In genomic region chr10:79695231-79696128, GRCm38 (mm10) we compare ENCODE assay signal across 8 mouse cellular contexts. TPM values are rescaled to one million over a fixed set of nuclear protein-coding genes. Genes with fewer than 3 reads are reported as not detected.
DNase-seq lines count a peak whose midpoint lies in the region; ATAC-seq and TF ChIP-seq lines count a peak whose summit lies in the region.

No protein-coding gene starts in this region.

- 59% methylated on average over 13 of the region's 13 CpGs for WGBS in embryonic facial prominence, embryonic 11.5 days
- WGBS in heart, embryonic 11.5 days (ENCODE audit: insufficient replicate concordance) = 60% methylated on average over 13 of the region's 13 CpGs
- WGBS in kidney, embryonic 15.5 days = 64% methylated on average over 13 of the region's 13 CpGs
- 48% methylated on average over 13 of the region's 13 CpGs for WGBS in lung, embryonic 15.5 days

- H3K4me2 ChIP-seq in embryonic facial prominence, embryonic 11.5 days (ENCODE audit: low read depth, low read length) = 0 out of 2 replicates have a peak overlapping the region, but pooled peaks have one; percentile 10
- H3K4me2 ChIP-seq in heart, embryonic 11.5 days = peak overlapping the region; percentile 34
- no peak overlapping the region for H3K4me2 ChIP-seq in kidney, embryonic 15.5 days
- H3K4me2 ChIP-seq in lung, embryonic 15.5 days = peak overlapping the region; percentile 33; the same call in 1 of the 2 replicates

- peak; percentile 69 to 78 for DNase-seq in adrenal gland, adult 18-20 months (ENCODE audit: low spot score in 2 of 2)
- DNase-seq in embryonic facial prominence, embryonic 11.5 days (ENCODE audit: low spot score) = peak; percentile 76
- DNase-seq in retina, postnatal 1 day = peak; percentile 83
- peak; percentile 81 for DNase-seq in urinary bladder, postnatal 25 days (ENCODE audit: low spot score)

- ATAC-seq in embryonic facial prominence, embryonic 11.5 days (replicated peaks; ENCODE audit: insufficient number of reproducible peaks, low FRiP score, low TSS enrichment, low read depth) = 0 out of 2 replicates have a peak, but pooled peaks have one; percentile 27
- ATAC-seq in heart, embryonic 11.5 days (replicated peaks; ENCODE audit: insufficient number of reproducible peaks, low FRiP score, low TSS enrichment) = no peak
- ATAC-seq in kidney, embryonic 15.5 days (replicated peaks; ENCODE audit: low FRiP score) = 0 out of 2 replicates have a peak, but pooled peaks have one; percentile 33
- no peak; the same call in 1 of the 2 replicates for ATAC-seq in lung, embryonic 15.5 days (ENCODE audit: borderline replicate concordance, extremely low read depth, low FRiP score, low TSS enrichment)

- H3K9me3 ChIP-seq in E14TG2a.4 (ENCODE audit: low read length) = no peaks in the 10 kb centered on the region
- H3K9me3 ChIP-seq in embryonic facial prominence, embryonic 11.5 days (replicated peaks; ENCODE audit: control insufficient read depth, low read length) = no peaks in the 10 kb centered on the region
- H3K9me3 ChIP-seq in heart, embryonic 11.5 days (replicated peaks; ENCODE audit: control insufficient read depth, low read length) = no peaks in the 10 kb centered on the region; the same call in 1 of the 2 replicates
- H3K9me3 ChIP-seq in kidney, embryonic 15.5 days (replicated peaks) = 0 out of 2 replicates have a peak, but pooled peaks cover 4% of the 10 kb centered on the region
- no peaks in the 10 kb centered on the region for H3K9me3 ChIP-seq in lung, embryonic 15.5 days

- H3K4me1 ChIP-seq in E14TG2a.4 (replicated peaks; ENCODE audit: low read depth, low read length) = peaks cover 40% of the 10 kb centered on the region
- H3K4me1 ChIP-seq in embryonic facial prominence, embryonic 11.5 days (ENCODE audit: control insufficient read depth, insufficient read depth, low read length) = peaks cover 3% of the 10 kb centered on the region; the same call in 1 of the 2 replicates
- H3K4me1 ChIP-seq in heart, embryonic 11.5 days (ENCODE audit: control insufficient read depth, insufficient read depth, low read length) = peaks cover 16% of the 10 kb centered on the region
- peaks cover 17% of the 10 kb centered on the region for H3K4me1 ChIP-seq in kidney, embryonic 15.5 days
- peaks cover 34% of the 10 kb centered on the region for H3K4me1 ChIP-seq in lung, embryonic 15.5 days

- H3K27me3 ChIP-seq in E14TG2a.4 (ENCODE audit: insufficient read depth, low read length) = peaks cover 3% of the 10 kb centered on the region; the same call in 1 of the 2 replicates
- no peaks in the 10 kb centered on the region for H3K27me3 ChIP-seq in embryonic facial prominence, embryonic 11.5 days (ENCODE audit: control insufficient read depth, insufficient read depth, low read length)
- H3K27me3 ChIP-seq in heart, embryonic 11.5 days (ENCODE audit: control insufficient read depth, insufficient read depth, low read length) = no peaks in the 10 kb centered on the region
- no peaks in the 10 kb centered on the region for H3K27me3 ChIP-seq in kidney, embryonic 15.5 days
- H3K27me3 ChIP-seq in lung, embryonic 15.5 days = no peaks in the 10 kb centered on the region

- TF ChIP-seq CTCF in E14TG2a.4 (conservative IDR thresholded peaks at IDR 0.05; ENCODE audit: low read length) = peak; percentile 77

- 0 out of 2 replicates have a peak overlapping the region, but pooled peaks have one; percentile 4 for H3K4me3 ChIP-seq in E14TG2a.4 (replicated peaks; ENCODE audit: low read length)
- H3K4me3 ChIP-seq in embryonic facial prominence, embryonic 11.5 days (ENCODE audit: low read depth, low read length) = no peak overlapping the region
- H3K4me3 ChIP-seq in heart, embryonic 11.5 days (ENCODE audit: low read depth, low read length) = no peak overlapping the region
- H3K4me3 ChIP-seq in kidney, embryonic 15.5 days (replicated peaks) = no peak overlapping the region
- H3K4me3 ChIP-seq in lung, embryonic 15.5 days = no peak overlapping the region

- H3K36me3 ChIP-seq in E14TG2a.4 (ENCODE audit: insufficient read depth, low read length) = no peaks in the 10 kb centered on the region
- no peaks in the 10 kb centered on the region for H3K36me3 ChIP-seq in embryonic facial prominence, embryonic 11.5 days (replicated peaks; ENCODE audit: control insufficient read depth, insufficient read depth, low read depth, low read length)
- peaks cover 4% of the 10 kb centered on the region; the same call in 1 of the 2 replicates for H3K36me3 ChIP-seq in heart, embryonic 11.5 days (ENCODE audit: control insufficient read depth, insufficient read depth, low read length)
- no peaks in the 10 kb centered on the region for H3K36me3 ChIP-seq in kidney, embryonic 15.5 days
- H3K36me3 ChIP-seq in lung, embryonic 15.5 days = no peaks in the 10 kb centered on the region

- H3K9ac ChIP-seq in embryonic facial prominence, embryonic 11.5 days (replicated peaks; ENCODE audit: low read length) = no peak overlapping the region
- no peak overlapping the region for H3K9ac ChIP-seq in heart, embryonic 11.5 days (ENCODE audit: low read depth, low read length)
- no peak overlapping the region for H3K9ac ChIP-seq in kidney, embryonic 15.5 days
- peak overlapping the region; percentile 8; the same call in 1 of the 2 replicates for H3K9ac ChIP-seq in lung, embryonic 15.5 days

- H3K27ac ChIP-seq in embryonic facial prominence, embryonic 11.5 days (replicated peaks; ENCODE audit: low read depth, low read length) = no peak overlapping the region
- peak overlapping the region; percentile 57 for H3K27ac ChIP-seq in heart, embryonic 11.5 days (ENCODE audit: low read depth, low read length)
- H3K27ac ChIP-seq in kidney, embryonic 15.5 days = peak overlapping the region; percentile 87
- H3K27ac ChIP-seq in lung, embryonic 15.5 days = peak overlapping the region; percentile 93

RNA-seq across cellular contexts. Expression of gene Gzmm, which starts 6.7 kb away (rescaled TPM):
- total RNA-seq in adrenal gland, adult 18-20 months (2021) = 1 to 10 TPM; 1.2 to 1.3 TPM
- polyA plus RNA-seq in embryonic facial prominence, embryonic 11.5 days (2014; fragmentation: Nextera tagmentation; extraction: Ambion mirVana) = 0.77 TPM in 1 of 2 replicates, not detected in the other
- 0.40 and 1.0 TPM in 2 replicates for polyA plus RNA-seq in heart, embryonic 11.5 days (2014; fragmentation: Nextera tagmentation; extraction: Ambion mirVana)
- 0.50 and 0.95 TPM in 2 replicates for polyA plus RNA-seq in kidney, embryonic 15.5 days (2015; fragmentation: Nextera tagmentation; extraction: Ambion mirVana)
- 0.86 and 0.89 TPM in 2 replicates for polyA plus RNA-seq in lung, embryonic 15.5 days (2015; fragmentation: Nextera tagmentation; extraction: Ambion mirVana)

RNA-seq across cellular contexts. Expression of gene Bsg, which starts 8.8 kb away (rescaled TPM):
- total RNA-seq in adrenal gland, adult 18-20 months (2021) = 100 to 1,000 TPM; 618 to 637 TPM
- polyA plus RNA-seq in embryonic facial prominence, embryonic 11.5 days (2014; fragmentation: Nextera tagmentation; extraction: Ambion mirVana) = 630 and 667 TPM in 2 replicates
- 1,233 and 1,252 TPM in 2 replicates for polyA plus RNA-seq in heart, embryonic 11.5 days (2014; fragmentation: Nextera tagmentation; extraction: Ambion mirVana)
- 913 and 925 TPM in 2 replicates for polyA plus RNA-seq in kidney, embryonic 15.5 days (2015; fragmentation: Nextera tagmentation; extraction: Ambion mirVana)
- 1,102 and 1,152 TPM in 2 replicates for polyA plus RNA-seq in lung, embryonic 15.5 days (2015; fragmentation: Nextera tagmentation; extraction: Ambion mirVana)

RNA-seq across cellular contexts. Expression of gene Cdc34, which starts 13.5 kb away (rescaled TPM):
- 100 to 1,000 TPM in 1 of 2 experiments, 10 to 100 TPM in 1; 87.6 to 120 TPM for total RNA-seq in adrenal gland, adult 18-20 months (2021)
- 150 and 157 TPM in 2 replicates for polyA plus RNA-seq in embryonic facial prominence, embryonic 11.5 days (2014; fragmentation: Nextera tagmentation; extraction: Ambion mirVana)
- 159 and 164 TPM in 2 replicates for polyA plus RNA-seq in heart, embryonic 11.5 days (2014; fragmentation: Nextera tagmentation; extraction: Ambion mirVana)
- polyA plus RNA-seq in kidney, embryonic 15.5 days (2015; fragmentation: Nextera tagmentation; extraction: Ambion mirVana) = 88.4 and 100 TPM in 2 replicates
- 79.5 and 82.0 TPM in 2 replicates for polyA plus RNA-seq in lung, embryonic 15.5 days (2015; fragmentation: Nextera tagmentation; extraction: Ambion mirVana)

RNA-seq across cellular contexts. Expression of gene Hcn2, which starts 21.0 kb away (rescaled TPM):
- total RNA-seq in adrenal gland, adult 18-20 months (2021) = 1 to 10 TPM; 6.1 to 9.4 TPM
- polyA plus RNA-seq in embryonic facial prominence, embryonic 11.5 days (2014; fragmentation: Nextera tagmentation; extraction: Ambion mirVana) = 0.14 and 0.21 TPM in 2 replicates
- 0.13 and 0.14 TPM in 2 replicates for polyA plus RNA-seq in heart, embryonic 11.5 days (2014; fragmentation: Nextera tagmentation; extraction: Ambion mirVana)
- 0.05 and 0.19 TPM in 2 replicates for polyA plus RNA-seq in kidney, embryonic 15.5 days (2015; fragmentation: Nextera tagmentation; extraction: Ambion mirVana)
- 0.05 and 0.10 TPM in 2 replicates for polyA plus RNA-seq in lung, embryonic 15.5 days (2015; fragmentation: Nextera tagmentation; extraction: Ambion mirVana)

RNA-seq across cellular contexts. Expression of gene Tpgs1, which starts 26.3 kb away (rescaled TPM):
- total RNA-seq in adrenal gland, adult 18-20 months (2021) = 10 to 100 TPM; 29.6 to 34.4 TPM
- polyA plus RNA-seq in embryonic facial prominence, embryonic 11.5 days (2014; fragmentation: Nextera tagmentation; extraction: Ambion mirVana) = 65.6 and 67.3 TPM in 2 replicates
- 47.4 and 48.6 TPM in 2 replicates for polyA plus RNA-seq in heart, embryonic 11.5 days (2014; fragmentation: Nextera tagmentation; extraction: Ambion mirVana)
- 71.2 and 81.4 TPM in 2 replicates for polyA plus RNA-seq in kidney, embryonic 15.5 days (2015; fragmentation: Nextera tagmentation; extraction: Ambion mirVana)
- 61.7 and 65.9 TPM in 2 replicates for polyA plus RNA-seq in lung, embryonic 15.5 days (2015; fragmentation: Nextera tagmentation; extraction: Ambion mirVana)

Comparison
In these comparisons a context has a peak if more than half of its experiments do, and no peak if none do; other contexts are left out.
1. ATAC-seq: peak in embryonic facial prominence, embryonic 11.5 days (single experiment) and kidney, embryonic 15.5 days (single experiment); none in heart, embryonic 11.5 days (single experiment) and lung, embryonic 15.5 days (single experiment).
2. Peak in every context shown above with its lines, with median percentiles within 50 percentile points of each other: DNase-seq.